Mouse (Mus musculus): ENCODE measurements around the gene Slc34a3.
"Not testable (repeated sequence)": the region's sequence is repeated elsewhere in the genome, so short reads cannot be mapped to it uniquely, and the experiment has no call there.

Gene Slc34a3

GRCm38 (mm10) chr2:25234050-25234449 is at the start of gene Slc34a3:
Gene Slc34a3 (minus strand): TSS chr2:25234364.
- DNase-seq (ENCODE audit: low spot score in 2 of 2), result no peak

GRCm38 (mm10) chr2:25278928-25279882 is 45.0 kb upstream of the Slc34a3 start:
- peak in 1 of 2 experiments; percentile 86 for DNase-seq (ENCODE audit: low spot score in 2 of 2)

- no peak for DNase-seq (ENCODE audit: low spot score in 2 of 2)
Observed at GRCm38 (mm10) chr2:25273010-25273409, 38.8 kb upstream of the Slc34a3 start.

GRCm38 (mm10) chr2:25272515-25272914 is 38.4 kb upstream of the Slc34a3 start:
- DNase-seq (ENCODE audit: low spot score in 2 of 2), result no peak

GRCm38 (mm10) chr2:25271827-25272511 is 37.8 kb upstream of the Slc34a3 start, which contains the start of the genes Ssna1 and Anapc2:
Gene Ssna1 (minus strand): TSS chr2:25272438.
Gene Anapc2 (plus strand): TSS chr2:25272478.
- DNase-seq (ENCODE audit: low spot score in 2 of 2), result peak; percentile 90 to 98

- no peak for DNase-seq (ENCODE audit: low spot score in 2 of 2)
Observed at GRCm38 (mm10) chr2:25267746-25268309, 33.7 kb upstream of the Slc34a3 start.

- DNase-seq (ENCODE audit: low spot score in 2 of 2), result no peak
Observed at GRCm38 (mm10) chr2:25267241-25267640, 33.1 kb upstream of the Slc34a3 start.

GRCm38 (mm10) chr2:25266720-25267119 is 32.6 kb upstream of the Slc34a3 start:
- DNase-seq (ENCODE audit: low spot score in 2 of 2), result peak in 1 of 2 experiments; percentile 76

- no peak for DNase-seq (ENCODE audit: low spot score in 2 of 2)
Observed at GRCm38 (mm10) chr2:25265897-25266656, 31.9 kb upstream of the Slc34a3 start.

GRCm38 (mm10) chr2:25264851-25265250 is 30.7 kb upstream of the Slc34a3 start:
- no peak for DNase-seq (ENCODE audit: low spot score in 2 of 2)

- DNase-seq (ENCODE audit: low spot score in 2 of 2), result no peak
Observed at GRCm38 (mm10) chr2:25264286-25264660, 30.1 kb upstream of the Slc34a3 start.

- DNase-seq (ENCODE audit: low spot score in 2 of 2), result no peak
Observed at GRCm38 (mm10) chr2:25263623-25264285, 29.6 kb upstream of the Slc34a3 start.

GRCm38 (mm10) chr2:25262795-25263622 is 28.8 kb upstream of the Slc34a3 start:
- no peak for DNase-seq (ENCODE audit: low spot score in 2 of 2)

GRCm38 (mm10) chr2:25262291-25262767 is 28.2 kb upstream of the Slc34a3 start, which contains the start of gene Tprn:
Gene Tprn (plus strand): TSS chr2:25262618.
- DNase-seq (ENCODE audit: low spot score in 2 of 2), result peak; percentile 97

GRCm38 (mm10) chr2:25261870-25262269 is 27.7 kb upstream of the Slc34a3 start:
- peak in 1 of 2 experiments; percentile 59 for DNase-seq (ENCODE audit: low spot score in 2 of 2)

- no peak for DNase-seq (ENCODE audit: low spot score in 2 of 2)
Observed at GRCm38 (mm10) chr2:25258887-25259286, 24.7 kb upstream of the Slc34a3 start.

- not testable (repeated sequence) for DNase-seq (ENCODE audit: low spot score in 2 of 2)
Observed at GRCm38 (mm10) chr2:25257250-25257649, 23.1 kb upstream of the Slc34a3 start.

- not testable (repeated sequence) for DNase-seq (ENCODE audit: low spot score in 2 of 2)
Observed at GRCm38 (mm10) chr2:25256443-25257109, 22.4 kb upstream of the Slc34a3 start.

GRCm38 (mm10) chr2:25255284-25255779 is 21.2 kb upstream of the Slc34a3 start, which contains the start of gene Tmem203:
Gene Tmem203 (plus strand): TSS chr2:25255439.
- peak in 1 of 2 experiments; percentile 81 for DNase-seq (ENCODE audit: low spot score in 2 of 2)

Measured in left cerebral cortex, adult 9 months (tissue).